Mouse (Mus musculus) 3T3-L1 (cell line): ENCODE results near the gene 5730596B20Rik.

ENCODE experiments used
- DNase-seq: peaks from one replicate; pipeline ENCODE4 v3.0.0-alpha.2; 2015; ENCODE audit warnings: low read depth, low spot score

Gene 5730596B20Rik

GRCm38 (mm10) chr6:52197271-52197670, 20.0 kb downstream of the 5730596B20Rik start:
- peak; percentile 84 for DNase-seq

GRCm38 (mm10) chr6:52200073-52200750, 22.9 kb downstream of the 5730596B20Rik start:
- DNase-seq: no peak

- DNase-seq: no peak
These were observed 23.5 kb downstream of the 5730596B20Rik start for GRCm38 (mm10) chr6:52200751-52201250.

DNA sequence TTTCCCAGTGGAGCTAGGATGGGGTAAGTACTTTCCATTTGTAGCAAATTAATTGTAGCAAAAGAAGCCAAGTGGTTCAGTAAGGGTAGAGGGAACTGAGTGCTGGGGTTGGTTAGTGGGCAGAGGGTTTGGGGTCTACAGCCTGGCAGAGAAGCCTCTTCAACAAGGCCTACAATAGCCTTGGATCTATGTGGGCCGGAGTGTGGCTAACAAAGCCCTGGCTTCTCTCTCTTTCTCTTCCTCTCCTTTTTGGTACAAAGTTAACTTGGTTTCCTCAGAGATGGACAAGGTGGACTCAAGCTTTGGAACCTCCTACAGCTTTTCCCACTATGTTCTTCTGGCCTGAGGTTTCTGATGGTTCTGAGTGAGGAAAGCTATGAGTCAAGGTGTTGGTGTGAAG, 24.0 kb downstream of the 5730596B20Rik start:
- DNase-seq: no peak

GRCm38 (mm10) chr6:52202362-52203120, 25.2 kb downstream of the 5730596B20Rik start:
- no peak for DNase-seq

DNA sequence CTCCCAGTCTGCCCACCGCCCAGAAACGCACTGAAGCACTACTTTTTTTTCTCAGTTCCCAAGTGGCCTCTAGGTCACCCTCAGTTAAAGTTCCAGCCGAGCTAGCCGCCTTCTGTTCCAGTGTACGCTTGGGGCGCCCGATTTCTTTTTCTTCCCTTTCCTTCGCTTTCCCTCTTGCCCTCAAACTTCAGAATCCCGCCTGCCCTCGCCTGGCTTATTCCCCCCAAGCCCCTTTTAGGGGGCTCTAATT, 25.7 kb downstream of the 5730596B20Rik start:
- DNase-seq: no peak

DNA sequence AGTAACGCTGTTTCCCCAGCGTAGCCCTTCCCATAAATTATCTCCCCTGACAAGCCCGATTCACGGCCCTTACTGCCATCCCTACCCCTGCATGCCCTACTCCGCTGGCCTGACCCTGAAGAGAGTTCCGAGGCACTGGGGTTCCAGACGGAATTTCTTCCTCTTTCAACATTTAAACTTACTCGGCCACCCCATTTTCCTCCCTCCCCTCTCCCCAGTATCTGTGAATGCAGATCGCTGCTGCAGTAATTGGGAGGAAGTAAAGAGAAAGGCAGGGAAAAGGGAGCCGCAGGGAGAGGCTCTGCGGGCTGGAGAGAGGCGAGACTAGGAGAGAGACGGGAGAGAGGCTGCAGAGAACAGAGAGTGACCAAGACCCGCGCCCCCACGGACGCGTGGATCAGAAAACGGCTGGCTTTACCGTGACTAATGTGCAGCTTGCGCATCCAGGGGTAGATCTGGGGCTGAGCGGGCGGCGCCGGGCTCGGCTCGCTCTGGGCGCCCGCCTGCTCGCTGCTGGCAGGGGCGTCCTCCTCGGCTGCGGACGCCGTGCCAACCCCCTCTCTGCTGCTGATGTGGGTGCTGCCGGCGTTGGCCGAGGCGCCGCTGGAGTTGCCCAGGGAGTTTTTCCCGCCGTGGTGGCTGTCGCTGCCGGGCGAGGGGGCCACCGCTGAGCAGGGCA, 26.2 kb downstream of the 5730596B20Rik start:
- peak; percentile 42 for DNase-seq

DNA sequence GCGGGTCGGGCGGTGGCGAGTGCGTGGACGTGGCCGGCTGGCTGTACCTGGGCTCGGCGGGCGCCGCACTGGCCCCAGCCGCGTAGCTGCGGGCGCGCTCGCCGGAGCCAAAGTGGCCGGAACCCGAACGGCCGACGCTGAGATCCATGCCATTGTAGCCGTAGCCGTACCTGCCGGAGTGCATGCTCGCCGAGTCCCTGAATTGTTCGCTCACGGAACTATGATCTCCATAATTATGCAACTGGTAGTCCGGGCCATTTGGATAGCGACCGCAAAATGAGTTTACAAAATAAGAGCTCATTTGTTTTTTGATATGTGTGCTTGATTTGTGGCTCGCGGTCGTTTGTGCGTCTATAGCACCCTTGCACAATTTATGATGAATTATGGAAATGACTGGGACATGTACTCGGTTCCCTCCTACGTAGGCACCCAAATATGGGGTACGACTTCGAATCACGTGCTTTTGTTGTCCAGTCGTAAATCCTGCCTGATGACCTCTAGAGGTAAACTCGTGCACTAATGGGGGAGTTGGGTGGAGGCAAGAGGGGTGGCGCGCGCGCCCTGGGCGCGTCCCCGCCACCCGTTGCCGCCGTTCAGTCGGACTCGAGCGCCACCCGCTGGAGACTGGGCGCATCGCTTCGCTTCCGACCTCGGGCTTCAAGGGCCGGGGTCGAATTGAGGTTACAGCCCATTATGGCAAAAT, 26.9 kb downstream of the 5730596B20Rik start, which contains the start of gene Hoxa5:
Gene Hoxa5, minus strand, starts transcription at position 538 of the 703 bp plus-strand sequence.
- DNase-seq: peak; percentile 95

DNA sequence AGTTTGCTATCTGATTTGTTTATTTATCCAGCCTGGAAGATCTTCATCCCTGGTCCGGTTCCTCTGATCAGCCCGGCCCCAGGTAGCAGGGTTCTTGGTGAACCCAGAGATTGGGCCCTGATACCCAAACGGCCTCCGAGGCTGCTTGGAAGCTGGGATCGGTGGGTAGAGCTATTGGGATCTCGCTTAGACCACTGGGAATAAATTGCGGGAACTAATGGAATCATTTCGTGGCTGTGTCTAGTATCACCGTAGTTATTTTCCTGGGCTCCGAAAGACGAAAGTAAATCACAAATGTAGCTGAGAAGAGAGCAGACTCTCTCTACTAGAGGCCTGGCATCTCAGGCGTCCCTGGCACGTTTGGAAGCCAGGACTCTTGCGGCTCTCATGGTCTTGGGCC, 27.9 kb downstream of the 5730596B20Rik start:
- no peak for DNase-seq

DNA sequence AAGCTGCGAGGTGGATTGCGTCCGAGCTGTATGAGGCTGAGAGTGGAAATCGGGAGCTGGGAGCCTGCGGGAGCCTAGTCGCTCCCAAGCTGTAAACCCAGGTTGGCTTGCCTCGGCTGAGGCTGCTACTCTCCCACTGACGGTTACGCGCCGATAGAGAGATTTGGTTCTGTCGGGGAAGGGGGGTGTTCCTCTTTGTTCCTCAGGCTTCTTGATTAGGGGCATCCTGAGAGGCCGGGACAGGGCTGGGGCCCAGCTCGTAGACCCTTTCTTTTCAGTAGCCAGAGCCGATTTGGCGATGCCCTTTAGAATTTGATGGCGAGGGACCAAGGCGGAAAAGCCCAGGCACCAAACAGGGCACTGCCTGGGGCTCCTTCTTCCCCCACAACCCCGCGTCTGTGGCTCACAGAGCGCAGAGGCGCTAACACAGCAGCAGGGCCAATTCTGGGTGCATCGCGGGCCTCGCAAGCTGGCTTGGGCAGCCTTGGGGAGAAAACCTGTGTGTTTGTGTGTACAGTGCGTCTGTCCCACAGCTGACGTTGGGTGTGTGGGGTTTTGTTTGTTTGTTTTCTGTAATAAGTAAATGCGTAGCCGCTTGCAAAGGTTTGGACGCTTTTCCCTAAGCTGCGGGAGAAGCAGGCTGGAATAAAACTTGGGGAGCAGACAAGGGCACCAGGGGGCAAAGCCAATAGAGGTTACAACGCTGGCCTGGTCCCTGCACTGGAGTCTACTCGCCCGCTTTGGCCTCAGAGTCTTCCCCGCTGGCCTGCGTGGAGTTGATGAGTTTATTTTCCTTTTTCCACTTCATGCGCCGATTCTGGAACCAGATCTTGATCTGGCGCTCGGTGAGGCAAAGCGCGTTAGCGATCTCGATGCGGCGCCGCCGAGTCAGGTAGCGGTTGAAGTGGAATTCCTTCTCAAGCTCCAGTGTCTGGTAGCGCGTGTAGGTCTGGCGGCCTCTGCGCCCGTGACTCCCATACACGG, 28.6 kb downstream of the 5730596B20Rik start:
- no peak for DNase-seq

DNA sequence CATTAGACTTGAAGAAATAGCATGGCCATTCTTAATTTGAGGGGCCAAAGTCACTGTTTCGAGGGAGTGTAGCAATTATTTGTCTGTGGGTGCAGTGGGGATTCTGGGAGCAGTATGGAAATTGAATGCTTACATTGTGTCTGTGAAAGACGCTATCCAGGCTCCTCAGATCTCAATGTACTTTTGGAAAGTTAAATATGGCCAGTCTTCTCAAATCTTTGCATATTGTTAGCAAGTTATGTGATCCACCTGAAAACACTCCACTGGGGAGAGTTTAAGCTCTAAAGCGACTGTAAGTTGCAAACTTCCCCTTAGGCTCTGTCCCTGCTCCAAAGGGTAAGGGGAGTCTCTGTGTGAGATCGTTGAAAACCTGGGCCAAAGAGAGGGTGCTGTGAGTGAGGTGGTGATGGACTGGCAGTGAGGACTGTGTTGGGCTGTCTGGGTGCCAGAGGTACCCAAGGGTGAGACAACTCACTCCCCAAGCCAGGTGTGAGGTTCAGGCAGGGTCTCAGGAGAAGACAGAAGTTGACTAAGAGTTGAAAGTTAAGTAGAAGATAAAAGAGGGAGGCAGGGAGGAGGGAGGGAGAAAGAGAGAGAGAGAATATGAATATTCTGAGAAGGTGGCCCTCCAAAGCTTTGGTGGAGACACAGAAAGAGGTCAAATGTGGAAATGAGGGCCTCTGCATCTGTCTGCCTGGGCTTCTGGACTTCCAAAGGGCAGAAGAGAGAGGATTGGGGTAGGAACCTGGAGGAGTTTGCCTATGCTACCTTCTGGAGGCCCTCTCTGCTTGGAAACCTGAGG, 29.8 kb downstream of the 5730596B20Rik start:
- no peak for DNase-seq

- no peak for DNase-seq
These were observed 30.3 kb downstream of the 5730596B20Rik start for GRCm38 (mm10) chr6:52207684-52207976.

DNA sequence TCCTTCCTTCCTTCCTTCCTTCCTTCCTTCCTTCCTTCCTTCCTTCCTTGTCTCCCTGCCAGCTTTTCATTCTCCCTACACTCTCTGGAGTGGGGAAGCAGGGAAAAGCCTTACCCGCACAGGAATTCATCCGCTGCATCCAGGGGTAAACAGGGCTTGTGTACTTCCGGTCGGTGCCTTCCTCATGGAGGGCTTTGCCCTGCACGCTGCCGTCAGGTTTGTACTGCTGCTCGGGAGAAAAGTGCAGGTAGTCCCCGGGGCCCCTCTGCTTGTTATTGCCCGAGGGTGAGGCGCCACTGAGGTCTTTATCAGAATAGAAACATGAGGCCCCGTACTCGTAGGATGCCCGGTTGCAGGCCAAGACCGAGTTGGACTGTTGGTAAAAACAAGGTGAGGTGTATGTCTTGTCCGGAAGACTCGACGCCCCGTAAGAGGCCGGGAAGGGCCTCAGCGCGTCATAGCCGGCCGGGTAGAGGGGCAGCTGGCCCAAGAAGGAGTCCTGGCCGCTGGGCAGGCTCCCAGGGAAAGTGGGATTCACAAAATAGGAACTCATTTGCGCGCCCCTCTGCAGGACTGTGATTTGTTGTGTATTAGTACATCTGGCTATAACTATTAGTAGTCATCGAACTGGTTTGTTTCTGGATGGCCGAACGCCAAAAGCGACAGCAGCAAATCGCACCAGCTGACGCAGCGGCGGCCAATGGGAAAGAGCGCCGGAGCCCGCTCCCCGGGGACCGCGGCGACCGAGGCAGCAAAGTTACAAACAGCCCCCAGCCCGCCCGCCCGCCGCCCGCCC, 31.0 kb downstream of the 5730596B20Rik start, which contains the start of gene Hoxa6:
Gene Hoxa6, minus strand, starts transcription at position 651 of the 796 bp plus-strand sequence.
- DNase-seq: no peak

DNA sequence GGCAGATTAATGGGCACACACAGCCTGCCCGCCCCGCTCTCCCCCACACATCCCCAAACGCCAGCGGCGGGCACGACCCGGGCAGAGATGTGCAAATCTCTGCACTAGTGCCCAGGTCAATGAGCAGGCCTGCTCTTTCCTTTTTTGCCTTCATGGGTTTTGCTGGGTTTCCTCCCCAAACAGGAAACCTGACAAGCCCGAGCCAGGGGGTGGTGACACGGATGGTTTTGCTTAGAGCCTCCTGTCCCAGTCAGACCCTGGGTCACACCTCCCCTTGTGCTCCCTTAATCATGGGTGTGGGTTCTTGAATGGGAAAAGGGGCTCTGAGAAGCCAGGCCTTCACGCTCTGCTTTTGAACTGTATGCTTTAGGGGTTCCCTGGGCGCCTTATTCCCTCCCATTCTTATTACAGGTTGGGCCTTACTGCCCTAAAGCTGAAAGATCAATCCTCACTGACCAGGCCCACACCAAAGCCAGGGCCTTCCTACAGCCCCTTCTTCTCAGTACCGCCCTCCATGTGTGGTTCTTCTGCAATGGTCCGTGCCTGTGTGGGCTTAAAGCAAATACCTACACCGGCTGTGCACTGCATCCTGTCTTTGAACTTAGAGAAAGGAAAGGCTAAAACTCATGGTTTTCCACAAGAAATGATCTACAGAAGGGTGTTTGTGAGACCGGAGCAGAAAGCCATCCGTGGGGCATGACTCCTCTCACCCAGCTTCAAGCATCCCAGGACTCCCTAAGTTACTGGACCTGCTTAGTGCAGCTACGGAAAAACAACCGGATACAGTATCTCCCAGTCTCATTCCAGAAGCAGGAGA, 31.8 kb downstream of the 5730596B20Rik start:
- DNase-seq: no peak

GRCm38 (mm10) chr6:52209685-52210046, 32.4 kb downstream of the 5730596B20Rik start:
- DNase-seq: no peak

DNA sequence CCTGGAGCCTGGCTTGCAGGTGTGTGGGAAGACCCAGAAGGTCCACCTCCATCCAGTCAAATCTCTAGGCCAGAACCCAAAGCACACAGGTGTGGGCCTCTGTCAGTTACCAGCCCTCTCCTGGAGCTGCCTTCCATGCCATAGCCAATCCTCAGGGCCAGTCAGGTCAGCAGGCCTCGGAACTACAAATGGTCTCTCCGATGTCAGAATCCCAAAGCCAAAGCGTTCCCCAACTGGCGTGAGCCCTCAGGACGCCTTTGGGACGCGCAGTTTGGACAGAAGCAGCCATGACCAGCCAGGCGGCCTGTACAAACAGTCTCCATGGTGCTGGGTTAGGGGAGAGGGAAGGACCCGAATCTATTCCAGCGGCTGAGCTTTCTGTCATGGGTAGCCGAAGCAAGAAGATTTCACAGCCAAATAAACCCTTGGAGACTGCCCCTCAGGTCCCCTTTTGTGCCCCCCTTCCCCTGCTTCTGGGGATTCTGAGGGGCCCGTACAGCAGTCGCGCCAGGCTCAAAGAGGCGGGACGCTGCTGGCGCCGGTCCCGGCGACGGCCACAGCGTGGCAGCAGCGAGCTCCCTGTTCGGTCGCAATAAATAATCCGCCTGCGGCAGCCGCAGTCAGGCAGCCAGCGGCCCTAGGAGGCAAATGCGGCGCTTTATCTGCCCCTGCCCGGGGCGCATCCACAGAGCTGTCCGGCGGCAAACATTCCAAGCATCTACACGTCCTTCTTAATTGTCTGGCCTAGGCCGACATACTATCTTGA, 34.1 kb downstream of the 5730596B20Rik start:
- peak; percentile 86 for DNase-seq

- peak; percentile 54 for DNase-seq
These were observed 34.7 kb downstream of the 5730596B20Rik start for GRCm38 (mm10) chr6:52211961-52212360.
